Comparison of ENCODE assay signal across 35 mouse cellular contexts in the genomic region with DNA sequence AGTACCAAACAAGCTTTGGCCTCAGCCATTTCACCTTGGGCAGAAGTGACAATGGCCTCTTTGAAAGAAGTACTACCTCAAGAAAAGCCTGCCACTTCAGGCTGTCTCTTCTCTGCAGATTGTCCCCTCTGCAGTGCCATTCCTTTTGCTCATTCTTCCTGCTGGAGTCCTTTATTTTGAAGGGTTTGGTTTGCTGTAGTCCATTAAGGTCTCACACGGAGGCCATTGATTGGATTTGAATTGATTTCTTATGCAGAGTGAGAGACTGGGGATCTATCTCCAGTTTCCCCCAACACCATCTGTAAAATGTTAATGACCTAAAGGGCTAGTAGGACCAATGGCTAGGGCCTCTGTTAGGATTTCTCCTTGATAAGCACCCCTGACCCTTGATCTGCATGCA.
"Had no signal": no experiment of that assay in that cellular context is flagged by ENCODE, and none has a peak within 500 bp of the region (broad histone marks: within the 10 kb centered on the region; RNA-seq: fewer than 3 reads in every experiment).

No protein-coding gene starts in this region.

- DNase-seq: heart, postnatal 10 days; heart, postnatal 14 days; heart, postnatal 36 days; heart, postnatal 4 days; kidney, adult 11 months; kidney, adult 18-20 months; kidney, adult 2 months; kidney, adult 8-10 months; kidney, adult 9 months; kidney, postnatal 10 days; kidney, postnatal 14 days; kidney, postnatal 25 days; kidney, postnatal 36 days; kidney, postnatal 4 days; layer of hippocampus, adult 9-11 months; layer of hippocampus, postnatal 36 days had no signal

- H3K4me1 ChIP-seq: heart, embryonic 10.5 days; heart, embryonic 12.5 days; heart, embryonic 15.5 days; hindbrain, embryonic 12.5 days; hindbrain, embryonic 13.5 days; hindbrain, embryonic 15.5 days; intestine, embryonic 15.5 days; kidney, embryonic 15.5 days had no signal

- H3K27ac ChIP-seq: heart, embryonic 10.5 days; heart, embryonic 13.5 days; heart, embryonic 15.5 days; hindbrain, embryonic 10.5 days; hindbrain, embryonic 12.5 days; hindbrain, embryonic 13.5 days; hindbrain, embryonic 14.5 days; hindbrain, embryonic 15.5 days; hindbrain, postnatal 0 days; intestine, embryonic 15.5 days; left cerebral cortex, adult 2 months had no signal

- H3K9ac ChIP-seq: heart, embryonic 12.5 days; heart, embryonic 13.5 days; heart, embryonic 15.5 days; hindbrain, embryonic 12.5 days; hindbrain, embryonic 13.5 days; hindbrain, embryonic 14.5 days; hindbrain, embryonic 15.5 days; intestine, embryonic 15.5 days; kidney, embryonic 15.5 days had no signal

- H3K27me3 ChIP-seq: heart, embryonic 12.5 days; heart, embryonic 13.5 days; heart, embryonic 15.5 days; hindbrain, embryonic 12.5 days; hindbrain, embryonic 13.5 days; hindbrain, embryonic 15.5 days; intestine, embryonic 15.5 days; kidney, embryonic 15.5 days had no signal

- H3K36me3 ChIP-seq: heart, embryonic 10.5 days; heart, embryonic 12.5 days; heart, embryonic 13.5 days; heart, embryonic 15.5 days; hindbrain, embryonic 10.5 days; hindbrain, embryonic 12.5 days; hindbrain, embryonic 13.5 days; hindbrain, embryonic 15.5 days; intestine, embryonic 15.5 days; kidney, embryonic 15.5 days had no signal

- H3K9me3 ChIP-seq: heart, embryonic 10.5 days; heart, embryonic 12.5 days; heart, embryonic 13.5 days; heart, embryonic 15.5 days; hindbrain, embryonic 10.5 days; hindbrain, embryonic 12.5 days; hindbrain, embryonic 13.5 days; hindbrain, embryonic 15.5 days; intestine, embryonic 15.5 days; kidney, embryonic 15.5 days had no signal

- H3K4me3 ChIP-seq: heart, embryonic 10.5 days; heart, embryonic 12.5 days; heart, embryonic 13.5 days; heart, embryonic 15.5 days; hindbrain, embryonic 10.5 days; hindbrain, embryonic 12.5 days; hindbrain, embryonic 13.5 days; hindbrain, embryonic 15.5 days; intestine, embryonic 15.5 days; kidney, embryonic 15.5 days; layer of hippocampus, adult 2 months; left cerebral cortex, adult 2 months had no signal

- ATAC-seq: hindbrain, embryonic 16.5 days; hindbrain, postnatal 0 days; inflammation-experienced regulatory T-cells, adult 6 months; intestine, embryonic 15.5 days; intestine, embryonic 16.5 days; intestine, postnatal 0 days had no signal

- H3K4me2 ChIP-seq: heart, embryonic 11.5 days; heart, embryonic 12.5 days; heart, embryonic 13.5 days; heart, embryonic 15.5 days; hindbrain, embryonic 12.5 days; hindbrain, embryonic 13.5 days; hindbrain, embryonic 14.5 days; hindbrain, embryonic 15.5 days; intestine, embryonic 15.5 days; kidney, embryonic 15.5 days had no signal
